Mouse (Mus musculus): ENCODE results near the gene Flna. TPM values are rescaled to one million over a fixed set of nuclear protein-coding genes. Genes with fewer than 3 reads are reported as not detected.
A peak's percentile ranks its signal among the peaks of the same experiment; 100 is the strongest.

Flna gene
- polyA plus RNA-seq, 1 experiment from 2014 or later, result 155 TPM

DNA sequence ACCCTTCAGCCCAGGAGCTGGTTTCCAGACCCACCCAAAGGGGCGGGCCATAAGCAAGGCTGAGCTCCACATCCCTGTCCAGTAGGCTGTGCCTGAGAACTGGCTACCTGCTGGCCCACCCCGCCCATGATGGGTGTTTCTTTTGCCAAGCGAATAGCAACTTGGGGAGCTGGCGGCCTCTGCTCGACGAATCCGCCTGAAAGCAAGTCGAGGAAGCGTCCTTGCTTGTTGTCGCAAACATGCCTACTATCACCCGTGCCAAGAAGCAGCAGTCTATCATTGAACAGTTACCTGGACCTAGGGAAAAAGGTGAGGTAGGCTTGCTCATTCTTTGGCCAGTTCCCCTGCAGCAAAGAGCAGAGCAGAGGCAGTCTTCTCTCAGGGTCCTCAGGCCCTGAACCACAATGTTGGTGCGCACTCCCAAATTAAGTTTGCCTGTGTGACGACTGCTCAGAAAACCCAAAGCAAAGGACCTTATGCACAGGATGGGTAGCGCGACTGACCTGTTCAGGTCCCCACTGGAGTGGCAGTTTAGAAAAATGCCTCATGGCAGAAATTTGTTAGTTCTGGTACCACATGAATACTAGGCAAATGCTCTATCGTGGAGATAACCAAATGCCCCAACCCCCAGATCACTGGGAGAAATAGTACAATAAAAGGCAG is 32.2 kb upstream of the Flna start, which contains the start of the genes Taz and Dnase1l1:
Gene Taz (plus strand): TSS at position 181 of the 663 bp plus-strand sequence.
Gene Dnase1l1 (minus strand): TSS at position 606 of the 663 bp plus-strand sequence.
- 25% methylated on average over 16 of the region's 16 CpGs for WGBS
- Histone ChIP-seq H3K27ac (ENCODE audit: low read depth, low read length) (peak within 1 kb of the TSS; percentile 86), H3K4me1 (replicated peaks; ENCODE audit: control insufficient read depth, insufficient read depth, low read length) (no peaks in the 10 kb centered on the region), H3K4me2 (replicated peaks; ENCODE audit: low read depth) (peak within 1 kb of the TSS; percentile 70), H3K9me3 (ENCODE audit: control insufficient read depth) (no peaks in the 10 kb centered on the region), H3K9ac (ENCODE audit: low read depth, low read length) (peak within 1 kb of the TSS; percentile 65), H3K27me3 (replicated peaks; ENCODE audit: control insufficient read depth, insufficient read depth, low read length) (no peaks in the 10 kb centered on the region), H3K4me3 (ENCODE audit: low read depth, low read length) (peak within 1 kb of the TSS; percentile 51), H3K36me3 (ENCODE audit: control insufficient read depth, insufficient read depth) (no peaks in the 10 kb centered on the region)
- ATAC-seq, result peak; percentile 94
- peak; percentile 22; the same call in 1 of the 2 replicates for TF ChIP-seq CTCF (IDR thresholded peaks at IDR 0.05; ENCODE audit: low read depth)

DNA sequence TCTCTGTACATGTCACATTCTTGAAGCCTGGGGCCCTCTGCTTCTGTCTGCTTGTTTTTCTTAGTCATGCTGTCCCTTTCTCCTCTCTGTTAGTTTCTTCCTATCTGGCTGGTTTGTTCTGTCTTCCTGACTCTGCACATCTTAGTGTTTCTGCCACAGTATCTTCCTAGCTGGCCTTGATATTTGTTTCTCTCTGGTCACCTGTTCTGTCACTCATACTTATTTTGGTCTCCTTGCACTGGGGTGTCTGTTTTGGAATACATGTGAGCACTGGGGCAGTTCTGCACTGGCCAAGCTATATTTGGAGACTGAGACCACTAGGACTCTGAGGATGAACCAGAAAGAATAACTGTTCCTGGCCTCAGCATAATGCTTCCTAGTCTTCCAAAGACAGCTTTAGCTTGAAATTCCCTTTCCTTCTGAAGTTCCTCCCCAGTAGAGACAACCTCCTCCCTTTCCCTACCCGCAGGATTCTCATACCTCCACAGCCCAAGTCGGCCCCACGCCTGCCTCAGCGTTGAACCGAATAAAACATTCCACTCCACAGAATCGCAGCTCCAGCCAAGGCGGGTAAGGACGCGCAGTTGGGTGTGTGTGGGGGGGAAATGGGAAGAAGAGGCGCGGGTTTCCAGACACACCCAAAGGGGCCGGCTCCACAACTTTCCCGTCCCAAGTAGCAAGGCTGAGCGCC is 31.6 kb upstream of the Flna start:
- H3K9me3 ChIP-seq (ENCODE audit: control insufficient read depth), result no peaks in the 10 kb centered on the region
- no peak overlapping the region for H3K9ac ChIP-seq (ENCODE audit: low read depth, low read length)
- no peaks in the 10 kb centered on the region for H3K36me3 ChIP-seq (ENCODE audit: control insufficient read depth, insufficient read depth)
- ATAC-seq, result no peak; the same call in 1 of the 2 replicates
- peak overlapping the region; percentile 51 for H3K4me3 ChIP-seq (ENCODE audit: low read depth, low read length)
- no peak for TF ChIP-seq CTCF (IDR thresholded peaks at IDR 0.05; ENCODE audit: low read depth)
- peak overlapping the region; percentile 54 for H3K27ac ChIP-seq (ENCODE audit: low read depth, low read length)
- 17% methylated on average over 14 of the region's 14 CpGs for WGBS
- no peaks in the 10 kb centered on the region for H3K27me3 ChIP-seq (replicated peaks; ENCODE audit: control insufficient read depth, insufficient read depth, low read length)
- no peaks in the 10 kb centered on the region for H3K4me1 ChIP-seq (replicated peaks; ENCODE audit: control insufficient read depth, insufficient read depth, low read length)
- H3K4me2 ChIP-seq (replicated peaks; ENCODE audit: low read depth), result peak overlapping the region; percentile 70

DNA sequence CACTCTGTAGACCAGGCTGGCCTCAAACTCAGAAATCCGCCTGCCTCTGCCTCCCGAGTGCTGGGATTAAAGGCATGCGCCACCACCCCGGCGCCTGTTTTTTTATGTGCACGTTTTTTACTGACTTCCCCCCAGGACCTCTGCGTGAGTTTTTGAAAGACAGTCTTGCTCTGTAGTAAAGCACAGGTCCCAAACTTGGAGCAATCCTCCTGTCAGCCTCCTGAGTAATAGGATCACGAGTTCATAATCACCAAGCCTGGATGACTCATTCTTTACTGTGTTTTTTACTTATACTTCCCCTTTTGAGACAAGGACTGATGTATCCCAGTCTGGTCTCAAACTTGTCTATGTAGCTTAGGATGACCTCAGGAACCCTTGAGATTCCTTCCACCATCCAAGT is 28.3 kb upstream of the Flna start:
- 71% methylated on average over 8 of the region's 8 CpGs for WGBS

DNA sequence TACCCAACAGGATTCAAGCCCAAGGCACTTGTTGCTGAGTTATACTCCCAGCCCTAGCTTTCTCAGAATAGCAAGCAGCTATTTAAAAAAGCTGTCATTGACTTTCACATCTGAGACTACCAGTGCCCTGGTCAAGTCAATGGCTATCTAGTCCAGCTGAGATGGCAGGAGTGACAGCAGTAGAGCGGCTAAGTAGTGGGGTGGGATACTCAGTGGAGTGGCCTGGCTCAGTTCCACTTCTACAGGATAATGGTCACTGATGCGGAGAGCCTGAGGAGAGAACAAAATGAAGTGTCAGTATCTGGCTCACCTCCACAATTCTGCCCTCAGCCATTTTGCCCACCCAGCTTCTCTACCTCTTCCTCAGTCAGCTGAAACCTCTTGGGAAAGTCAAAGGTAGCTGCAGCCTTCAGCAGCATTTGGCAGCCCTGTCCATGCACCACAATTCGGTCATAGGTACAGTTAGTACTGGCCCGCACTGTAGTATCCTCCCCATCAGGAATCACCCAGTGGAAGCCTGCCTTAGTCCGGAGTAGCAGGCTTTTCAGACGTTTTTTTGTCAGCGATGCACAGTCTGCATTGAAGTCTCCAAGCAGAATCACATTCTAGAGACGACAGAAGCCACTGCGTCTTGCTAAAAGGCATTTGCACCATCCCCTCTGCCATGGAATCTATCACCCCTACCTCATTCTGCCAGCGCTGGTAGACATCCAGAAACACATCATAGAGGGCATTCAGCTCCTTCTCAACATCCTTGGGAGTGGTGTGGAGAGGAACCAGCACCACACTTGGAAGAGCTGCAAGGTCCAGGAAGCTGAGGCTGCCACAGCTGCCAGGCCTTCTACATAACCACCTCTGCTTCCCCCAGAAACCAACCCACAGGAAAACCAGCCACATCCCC is 24.1 kb upstream of the Flna start:
- 31% methylated on average over 10 of the region's 10 CpGs for WGBS
- no peak for ATAC-seq

More for the DNA sequence above, 28.3 kb upstream of the Flna start:
- Histone ChIP-seq H3K4me1 (replicated peaks; ENCODE audit: control insufficient read depth, insufficient read depth, low read length) (no peaks in the 10 kb centered on the region), H3K9ac (ENCODE audit: low read depth, low read length) (no peak overlapping the region), H3K4me3 (ENCODE audit: low read depth, low read length) (no peak overlapping the region), H3K27ac (ENCODE audit: low read depth, low read length) (0 out of 2 replicates have a peak overlapping the region, but pooled peaks have one; percentile 41), H3K36me3 (ENCODE audit: control insufficient read depth, insufficient read depth) (peaks cover 3% of the 10 kb centered on the region; the same call in 1 of the 2 replicates), H3K4me2 (replicated peaks; ENCODE audit: low read depth) (no peak overlapping the region), H3K27me3 (replicated peaks; ENCODE audit: control insufficient read depth, insufficient read depth, low read length) (no peaks in the 10 kb centered on the region), H3K9me3 (ENCODE audit: control insufficient read depth) (no peaks in the 10 kb centered on the region)
- ATAC-seq, result no peak
- no peak for TF ChIP-seq CTCF (IDR thresholded peaks at IDR 0.05; ENCODE audit: low read depth)

DNA sequence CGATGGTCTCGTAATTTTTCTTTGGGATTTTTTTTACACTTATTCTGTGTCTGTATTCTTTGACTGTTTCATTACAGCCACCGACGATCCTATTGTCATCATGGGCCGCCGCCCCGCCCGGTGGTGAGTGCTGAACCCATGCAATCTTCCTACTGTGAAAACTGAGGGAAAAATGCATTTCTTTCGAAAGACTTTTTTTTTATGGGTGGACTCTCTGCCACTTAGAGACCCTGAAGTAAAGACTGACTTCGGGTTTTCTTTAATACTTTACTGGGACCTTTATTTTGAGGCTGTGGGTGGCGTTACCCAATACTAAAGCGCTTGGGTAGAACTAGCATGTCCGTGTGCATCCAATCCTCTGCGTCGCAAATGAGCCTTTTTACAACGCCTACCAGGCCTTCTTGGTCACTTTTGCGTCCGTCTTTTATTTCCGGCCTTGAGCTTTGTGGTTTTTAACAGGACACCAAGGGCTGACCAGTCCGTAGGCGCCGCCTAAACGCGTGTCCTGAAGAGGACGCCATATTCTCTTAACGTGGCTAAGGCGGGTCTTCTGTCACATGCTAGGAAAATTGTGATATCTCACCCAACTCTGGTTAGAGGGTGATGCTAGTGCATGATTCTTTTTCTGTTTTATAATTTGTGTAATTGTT is 21.4 kb upstream of the Flna start:
- WGBS, result 20% methylated on average over 27 of the region's 27 CpGs

More for the DNA sequence above, 24.1 kb upstream of the Flna start:
- Histone ChIP-seq H3K4me1 (replicated peaks; ENCODE audit: control insufficient read depth, insufficient read depth, low read length) (no peaks in the 10 kb centered on the region), H3K27me3 (replicated peaks; ENCODE audit: control insufficient read depth, insufficient read depth, low read length) (no peaks in the 10 kb centered on the region), H3K4me3 (ENCODE audit: low read depth, low read length) (no peak overlapping the region), H3K4me2 (replicated peaks; ENCODE audit: low read depth) (no peak overlapping the region), H3K9ac (ENCODE audit: low read depth, low read length) (no peak overlapping the region), H3K9me3 (ENCODE audit: control insufficient read depth) (no peaks in the 10 kb centered on the region), H3K36me3 (ENCODE audit: control insufficient read depth, insufficient read depth) (peaks cover 3% of the 10 kb centered on the region; the same call in 1 of the 2 replicates), H3K27ac (ENCODE audit: low read depth, low read length) (no peak overlapping the region)
- TF ChIP-seq CTCF (IDR thresholded peaks at IDR 0.05; ENCODE audit: low read depth), result no peak

More for the DNA sequence above, 21.4 kb upstream of the Flna start:
- no peaks in the 10 kb centered on the region for H3K27me3 ChIP-seq (replicated peaks; ENCODE audit: control insufficient read depth, insufficient read depth, low read length)
- H3K4me3 ChIP-seq (ENCODE audit: low read depth, low read length), result peak overlapping the region; percentile 56
- H3K36me3 ChIP-seq (ENCODE audit: control insufficient read depth, insufficient read depth), result peaks cover 3% of the 10 kb centered on the region; the same call in 1 of the 2 replicates
- H3K27ac ChIP-seq (ENCODE audit: low read depth, low read length), result peak overlapping the region; percentile 52
- 0 out of 2 replicates have a peak, but pooled peaks have one; percentile 19 for TF ChIP-seq CTCF (IDR thresholded peaks at IDR 0.05; ENCODE audit: low read depth)
- peak overlapping the region; percentile 57 for H3K9ac ChIP-seq (ENCODE audit: low read depth, low read length)
- peak overlapping the region; percentile 59 for H3K4me2 ChIP-seq (replicated peaks; ENCODE audit: low read depth)
- no peaks in the 10 kb centered on the region for H3K4me1 ChIP-seq (replicated peaks; ENCODE audit: control insufficient read depth, insufficient read depth, low read length)
- no peaks in the 10 kb centered on the region for H3K9me3 ChIP-seq (ENCODE audit: control insufficient read depth)
- ATAC-seq, result no peak
